Mouse (Mus musculus): Measurements from ENCODE around the gene Chd5.

DNA sequence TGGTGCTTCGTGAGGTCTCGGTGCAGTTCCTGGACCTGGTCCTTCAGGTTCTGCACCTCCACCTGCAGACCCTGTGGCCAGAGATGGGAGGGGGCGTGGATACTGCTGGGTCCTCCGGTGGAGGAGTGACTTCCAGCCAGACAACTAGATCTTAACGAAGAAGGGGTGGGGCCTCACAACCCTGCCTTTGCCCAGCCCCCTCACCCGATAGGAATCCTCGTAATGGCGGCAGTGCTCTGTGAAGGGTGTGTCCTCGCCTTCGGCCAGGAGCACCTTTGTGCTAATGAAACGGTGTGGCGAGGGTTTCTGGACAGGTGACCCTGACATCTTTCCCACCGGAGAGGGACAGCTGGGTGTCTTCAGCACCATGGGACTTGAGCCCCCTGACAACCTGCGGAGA, 26.3 kb upstream of the Chd5 start:
- TF ChIP-seq POLR2A (IDR thresholded peaks at IDR 0.05; ENCODE audit: borderline replicate concordance, extremely low read depth, insufficient read depth, insufficient read length, poor library complexity, severe bottlenecking) (no peak), CTCF (IDR thresholded peaks at IDR 0.05; ENCODE audit: borderline replicate concordance, extremely low read depth, insufficient read depth, insufficient read length) (no peak)
